Mouse (Mus musculus): Measurements from ENCODE around the gene Necap2. TPM values are rescaled to one million over a fixed set of nuclear protein-coding genes. Genes with fewer than 3 reads are reported as not detected.
A peak's percentile ranks its signal among the peaks of the same experiment; 100 is the strongest.

Necap2 gene
- polyA plus RNA-seq, 1 experiment from 2014 or later, result 110 TPM

GRCm38 (mm10) chr4:141020811-141021613 lies 57.1 kb downstream of the Necap2 start:
- ATAC-seq (peak; percentile 71), DNase-seq (ENCODE audit: low spot score) (peak; percentile 73)
- no peak overlapping the region for H3K4me3 ChIP-seq (ENCODE audit: low read depth, low read length)
- H3K4me1 ChIP-seq (ENCODE audit: insufficient read depth, low read depth, low read length), result peaks cover 24% of the 10 kb centered on the region
- H3K9ac ChIP-seq (replicated peaks; ENCODE audit: low read depth), result no peak overlapping the region
- WGBS, result 20% methylated on average over 13 of the region's 14 CpGs
- no peak for TF ChIP-seq EP300 (IDR thresholded peaks at IDR 0.05)
- no peak for TF ChIP-seq CTCF (IDR thresholded peaks at IDR 0.05)
- H3K27me3 ChIP-seq (replicated peaks; ENCODE audit: insufficient read depth, low read length), result no peaks in the 10 kb centered on the region
- peak overlapping the region; percentile 64 for H3K27ac ChIP-seq (ENCODE audit: low read length)
- H3K9me3 ChIP-seq (ENCODE audit: low read length), result no peaks in the 10 kb centered on the region
- no peak overlapping the region for H3K4me2 ChIP-seq (replicated peaks; ENCODE audit: low read depth, low read length)
- H3K36me3 ChIP-seq (ENCODE audit: insufficient read depth, low read length), result no peaks in the 10 kb centered on the region

- ATAC-seq, result no peak
- 68% methylated on average over 17 of the region's 17 CpGs for WGBS
These were observed 57.9 kb downstream of the Necap2 start for GRCm38 (mm10) chr4:141020220-141020619.

DNA sequence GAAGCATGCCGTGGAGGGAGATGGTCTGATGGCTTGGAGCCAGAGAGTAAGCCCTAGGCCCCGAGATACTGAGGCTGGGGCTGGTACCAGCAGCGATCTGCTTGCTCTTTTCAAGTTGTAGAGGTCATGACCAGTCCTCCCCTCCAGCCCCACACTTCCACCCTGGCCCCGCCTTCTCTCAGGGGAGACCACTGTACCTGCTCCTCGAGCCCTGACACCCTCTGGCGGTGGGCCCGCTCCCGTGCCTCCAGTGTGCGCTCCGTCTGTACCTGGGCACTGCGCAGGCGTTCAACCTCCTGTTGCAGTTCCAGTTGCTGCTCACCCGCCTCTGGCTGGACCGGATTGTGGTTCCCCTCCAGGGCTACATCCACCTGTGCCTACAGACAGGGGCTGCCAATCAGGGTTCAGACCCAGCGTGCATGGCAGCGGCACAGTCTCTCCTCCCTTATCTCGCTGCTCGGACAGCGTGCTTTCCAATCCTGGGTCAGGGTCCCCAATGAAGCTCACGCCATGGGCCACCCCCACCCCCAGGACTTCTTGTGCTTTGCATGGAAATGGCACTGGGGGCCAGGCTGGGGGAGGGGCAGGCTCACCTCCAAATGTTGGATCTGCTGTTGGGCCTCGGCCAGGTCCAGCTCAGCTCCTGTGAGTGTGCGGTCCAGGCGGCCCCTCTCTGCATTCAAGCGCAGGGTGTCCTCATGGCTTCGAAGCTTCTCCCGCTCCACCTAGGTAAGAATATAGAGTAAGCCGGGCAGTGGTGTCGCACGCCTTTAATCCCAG lies 60.3 kb downstream of the Necap2 start:
- H3K27ac ChIP-seq (ENCODE audit: low read length), result no peak overlapping the region
- TF ChIP-seq CTCF (IDR thresholded peaks at IDR 0.05), result no peak
- TF ChIP-seq EP300 (IDR thresholded peaks at IDR 0.05), result no peak

More at GRCm38 (mm10) chr4:141020220-141020619, 57.9 kb downstream of the Necap2 start:
- Histone ChIP-seq H3K9ac (replicated peaks; ENCODE audit: low read depth) (no peak overlapping the region), H3K4me1 (ENCODE audit: insufficient read depth, low read depth, low read length) (peaks cover 24% of the 10 kb centered on the region), H3K27me3 (replicated peaks; ENCODE audit: insufficient read depth, low read length) (no peaks in the 10 kb centered on the region), H3K36me3 (ENCODE audit: insufficient read depth, low read length) (no peaks in the 10 kb centered on the region), H3K4me3 (ENCODE audit: low read depth, low read length) (no peak overlapping the region), H3K27ac (ENCODE audit: low read length) (no peak overlapping the region), H3K4me2 (replicated peaks; ENCODE audit: low read depth, low read length) (no peak overlapping the region), H3K9me3 (ENCODE audit: low read length) (no peaks in the 10 kb centered on the region)
- no peak for DNase-seq (ENCODE audit: low spot score)
- no peak for TF ChIP-seq CTCF (IDR thresholded peaks at IDR 0.05)
- no peak for TF ChIP-seq EP300 (IDR thresholded peaks at IDR 0.05)

More for the DNA sequence above, 60.3 kb downstream of the Necap2 start:
- Histone ChIP-seq H3K4me3 (ENCODE audit: low read depth, low read length) (no peak overlapping the region), H3K4me1 (ENCODE audit: insufficient read depth, low read depth, low read length) (peaks cover 13% of the 10 kb centered on the region), H3K36me3 (ENCODE audit: insufficient read depth, low read length) (0 out of 2 replicates have a peak, but pooled peaks cover 4% of the 10 kb centered on the region), H3K4me2 (replicated peaks; ENCODE audit: low read depth, low read length) (no peak overlapping the region), H3K27me3 (replicated peaks; ENCODE audit: insufficient read depth, low read length) (no peaks in the 10 kb centered on the region), H3K9ac (replicated peaks; ENCODE audit: low read depth) (no peak overlapping the region), H3K9me3 (ENCODE audit: low read length) (no peaks in the 10 kb centered on the region)
- 83% methylated on average over 29 of the region's 29 CpGs for WGBS
- DNase-seq (ENCODE audit: low spot score) (no peak), ATAC-seq (no peak)

Other genes with a start within 250 kb of the Necap2 start
- gene Padi1, start 232.6 kb downstream of the Necap2 start, polyA plus RNA-seq (2015; fragmentation: Nextera tagmentation; extraction: Ambion mirVana), result 0.17 and 0.20 TPM in 2 replicates
- gene Padi2, start 172.0 kb downstream of the Necap2 start, polyA plus RNA-seq (2015; fragmentation: Nextera tagmentation; extraction: Ambion mirVana), result 0.63 and 0.94 TPM in 2 replicates
- gene Sdhb, start 117.2 kb downstream of the Necap2 start, polyA plus RNA-seq (2015; fragmentation: Nextera tagmentation; extraction: Ambion mirVana), result 251 and 275 TPM in 2 replicates
- 34.2 and 34.4 TPM in 2 replicates for gene Atp13a2, start 91.5 kb downstream of the Necap2 start, polyA plus RNA-seq (2015; fragmentation: Nextera tagmentation; extraction: Ambion mirVana)
- gene Mfap2, start 67.9 kb downstream of the Necap2 start, polyA plus RNA-seq (2015; fragmentation: Nextera tagmentation; extraction: Ambion mirVana), result 398 and 422 TPM in 2 replicates
- 2.3 and 2.9 TPM in 2 replicates for gene Crocc, start 17.8 kb downstream of the Necap2 start, polyA plus RNA-seq (2015; fragmentation: Nextera tagmentation; extraction: Ambion mirVana)
- 0.13 and 0.27 TPM in 2 replicates for gene Spata21, start 10.0 kb upstream of the Necap2 start, polyA plus RNA-seq (2015; fragmentation: Nextera tagmentation; extraction: Ambion mirVana)
- 29.3 and 33.4 TPM in 2 replicates for gene Szrd1, start 61.4 kb upstream of the Necap2 start, polyA plus RNA-seq (2015; fragmentation: Nextera tagmentation; extraction: Ambion mirVana)
- gene Fbxo42, start 69.6 kb upstream of the Necap2 start, polyA plus RNA-seq (2015; fragmentation: Nextera tagmentation; extraction: Ambion mirVana), result 11.1 and 12.7 TPM in 2 replicates
- 2.0 and 2.4 TPM in 2 replicates for gene Rsg1, start 135.6 kb upstream of the Necap2 start, polyA plus RNA-seq (2015; fragmentation: Nextera tagmentation; extraction: Ambion mirVana)
- 2.9 and 3.8 TPM in 2 replicates for gene Arhgef19, start 161.1 kb upstream of the Necap2 start, polyA plus RNA-seq (2015; fragmentation: Nextera tagmentation; extraction: Ambion mirVana)
- 9.7 and 10.3 TPM in 2 replicates for gene Epha2, start 222.9 kb upstream of the Necap2 start, polyA plus RNA-seq (2015; fragmentation: Nextera tagmentation; extraction: Ambion mirVana)